Mouse (Mus musculus): ENCODE data around the gene Ripor1. TPM values are rescaled to one million over a fixed set of nuclear protein-coding genes. Genes with fewer than 3 reads are reported as not detected.

The Ripor1 gene
- polyA plus RNA-seq, 1 experiment from 2014 or later, result 36.8 TPM

- Histone ChIP-seq H3K4me1 (replicated peaks; ENCODE audit: control insufficient read depth, insufficient read depth, low read length) (peaks cover 23% of the 10 kb centered on the region), H3K27ac (ENCODE audit: low read length) (peak overlapping the region; percentile 40; the same call in 1 of the 2 replicates), H3K9ac (ENCODE audit: low read length) (no peak overlapping the region), H3K4me3 (ENCODE audit: low read length) (no peak overlapping the region), H3K9me3 (ENCODE audit: control insufficient read depth, low read length) (no peaks in the 10 kb centered on the region), H3K36me3 (ENCODE audit: control insufficient read depth, insufficient read depth, low read length) (peaks cover 30% of the 10 kb centered on the region), H3K4me2 (ENCODE audit: low read depth, low read length) (no peak overlapping the region), H3K27me3 (ENCODE audit: control insufficient read depth, insufficient read depth, low read depth, low read length) (no peaks in the 10 kb centered on the region)
- 61% methylated on average over 4 of the region's 4 CpGs for WGBS
- ATAC-seq (ENCODE audit: low read depth), result no peak; the same call in 1 of the 2 replicates
These were observed 16.8 kb downstream of the Ripor1 start for GRCm38 (mm10) chr8:105621841-105622240.

DNA sequence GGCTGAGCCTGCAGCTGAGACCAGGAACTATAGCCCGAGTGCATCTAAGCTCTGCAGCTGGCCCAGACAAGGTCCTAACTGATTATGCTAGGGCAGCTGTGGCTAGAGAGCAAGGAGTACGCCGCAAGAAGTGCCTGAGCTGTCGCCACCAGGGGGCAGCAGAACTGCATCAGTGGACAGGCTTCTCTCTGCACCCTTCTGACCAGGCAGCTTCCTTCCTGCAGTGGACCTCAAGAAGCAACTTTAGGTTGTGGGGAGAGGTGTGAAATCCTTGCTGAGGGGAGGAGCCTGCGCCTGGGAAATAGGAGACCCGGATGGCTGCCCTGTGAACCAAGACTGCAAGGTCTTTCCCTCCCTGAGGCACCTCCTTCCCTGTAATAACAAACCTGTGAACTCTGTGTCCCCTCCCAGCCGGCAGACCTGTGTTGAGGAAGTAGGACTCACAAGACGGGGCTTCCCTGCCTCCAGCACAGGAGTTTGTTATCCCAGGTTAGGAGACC lies 17.4 kb downstream of the Ripor1 start:
- H3K36me3 ChIP-seq (ENCODE audit: control insufficient read depth, insufficient read depth, low read length), result peaks cover 25% of the 10 kb centered on the region

DNA sequence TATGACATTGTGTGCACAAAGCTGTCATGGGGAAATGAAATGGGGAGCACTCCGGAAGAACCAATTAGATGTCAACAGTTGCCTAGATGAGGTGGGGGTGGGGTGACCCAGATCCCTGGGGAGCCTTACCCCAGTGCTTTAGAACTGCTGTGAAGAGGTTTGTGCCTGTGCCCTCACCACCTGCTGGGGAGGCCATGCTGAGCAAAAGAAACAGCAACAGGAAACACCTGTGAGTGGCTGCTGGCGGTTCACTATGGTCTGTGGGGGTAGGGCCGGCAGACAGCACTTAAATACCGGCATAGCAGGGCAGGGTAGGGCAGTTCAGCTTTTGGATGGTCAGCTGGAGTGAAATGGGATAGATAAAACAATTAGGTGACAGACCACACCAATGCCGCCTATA lies 18.1 kb downstream of the Ripor1 start:
- Histone ChIP-seq H3K9me3 (ENCODE audit: control insufficient read depth, low read length) (no peaks in the 10 kb centered on the region), H3K27me3 (ENCODE audit: control insufficient read depth, insufficient read depth, low read depth, low read length) (no peaks in the 10 kb centered on the region), H3K36me3 (ENCODE audit: control insufficient read depth, insufficient read depth, low read length) (peaks cover 19% of the 10 kb centered on the region), H3K4me1 (replicated peaks; ENCODE audit: control insufficient read depth, insufficient read depth, low read length) (peaks cover 23% of the 10 kb centered on the region), H3K27ac (ENCODE audit: low read length) (peak overlapping the region; percentile 34), H3K4me2 (ENCODE audit: low read depth, low read length) (no peak overlapping the region), H3K9ac (ENCODE audit: low read length) (no peak overlapping the region), H3K4me3 (ENCODE audit: low read length) (no peak overlapping the region)
- 32% methylated on average over 5 of the region's 5 CpGs for WGBS
- peak; percentile 32 for ATAC-seq (ENCODE audit: low read depth)

More for the DNA sequence above, 17.4 kb downstream of the Ripor1 start:
- no peak overlapping the region for H3K4me3 ChIP-seq (ENCODE audit: low read length)
- no peaks in the 10 kb centered on the region for H3K9me3 ChIP-seq (ENCODE audit: control insufficient read depth, low read length)
- no peak overlapping the region for H3K9ac ChIP-seq (ENCODE audit: low read length)
- 6% methylated on average over 8 of the region's 8 CpGs for WGBS
- H3K27me3 ChIP-seq (ENCODE audit: control insufficient read depth, insufficient read depth, low read depth, low read length), result no peaks in the 10 kb centered on the region
- peaks cover 23% of the 10 kb centered on the region for H3K4me1 ChIP-seq (replicated peaks; ENCODE audit: control insufficient read depth, insufficient read depth, low read length)
- peak overlapping the region; percentile 40 for H3K27ac ChIP-seq (ENCODE audit: low read length)
- peak; percentile 91 for ATAC-seq (ENCODE audit: low read depth)
- no peak overlapping the region for H3K4me2 ChIP-seq (ENCODE audit: low read depth, low read length)

DNA sequence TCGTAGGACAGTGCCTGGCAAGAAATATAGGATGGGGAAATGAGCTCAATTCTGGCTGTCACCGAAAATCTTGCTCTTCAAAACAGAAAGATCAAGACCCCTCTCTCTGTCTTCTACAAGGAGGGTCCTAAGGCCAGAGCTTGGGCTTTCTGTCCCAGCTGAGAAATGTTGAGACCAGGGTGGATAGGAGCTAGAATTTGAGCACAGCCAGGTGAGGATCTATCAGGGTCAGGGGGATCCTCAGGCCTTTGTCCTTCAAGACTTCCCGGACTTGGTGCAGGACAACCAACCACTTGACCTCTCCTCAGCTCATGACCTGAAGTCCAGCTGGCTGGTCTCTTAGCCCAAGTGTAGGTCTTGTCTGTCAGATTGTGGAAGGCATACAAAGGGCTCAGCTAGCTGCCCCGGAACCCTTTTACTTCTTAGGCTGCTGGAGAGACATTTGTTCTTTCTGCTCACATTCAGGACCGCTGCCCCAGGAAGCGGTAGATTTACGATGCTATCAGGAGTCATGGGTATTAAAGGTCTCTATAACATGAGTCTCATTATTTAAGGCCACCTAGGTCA lies 18.7 kb downstream of the Ripor1 start:
- ATAC-seq (ENCODE audit: low read depth), result no peak
- peaks cover 13% of the 10 kb centered on the region for H3K36me3 ChIP-seq (ENCODE audit: control insufficient read depth, insufficient read depth, low read length)
- H3K27ac ChIP-seq (ENCODE audit: low read length), result no peak overlapping the region
- H3K9ac ChIP-seq (ENCODE audit: low read length), result no peak overlapping the region
- no peak overlapping the region for H3K4me2 ChIP-seq (ENCODE audit: low read depth, low read length)
- WGBS, result 51% methylated on average over 7 of the region's 7 CpGs
- peaks cover 23% of the 10 kb centered on the region for H3K4me1 ChIP-seq (replicated peaks; ENCODE audit: control insufficient read depth, insufficient read depth, low read length)
- H3K4me3 ChIP-seq (ENCODE audit: low read length), result no peak overlapping the region
- no peaks in the 10 kb centered on the region for H3K27me3 ChIP-seq (ENCODE audit: control insufficient read depth, insufficient read depth, low read depth, low read length)
- H3K9me3 ChIP-seq (ENCODE audit: control insufficient read depth, low read length), result no peaks in the 10 kb centered on the region

DNA sequence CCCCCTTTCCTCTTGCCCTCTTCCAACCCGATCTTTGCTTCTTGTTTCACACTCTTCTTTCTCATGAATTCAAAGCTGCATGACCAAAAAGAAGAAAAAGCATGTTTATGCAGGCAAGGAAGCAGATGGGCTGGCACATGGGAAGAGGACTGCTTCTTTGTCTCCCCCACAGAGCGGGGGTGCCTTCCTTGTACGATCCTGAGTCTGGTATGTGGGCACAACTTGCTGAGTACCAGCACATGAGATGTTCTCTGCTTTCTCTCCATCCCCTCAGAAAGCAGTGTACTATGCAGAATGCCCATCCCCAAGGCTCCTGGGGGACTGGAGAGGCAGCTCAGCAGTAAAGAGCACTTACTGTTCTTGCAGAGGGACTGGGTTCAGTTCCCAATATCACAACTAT lies 19.3 kb downstream of the Ripor1 start:
- no peaks in the 10 kb centered on the region for H3K27me3 ChIP-seq (ENCODE audit: control insufficient read depth, insufficient read depth, low read depth, low read length)
- ATAC-seq (ENCODE audit: low read depth), result no peak
- peaks cover 23% of the 10 kb centered on the region for H3K4me1 ChIP-seq (replicated peaks; ENCODE audit: control insufficient read depth, insufficient read depth, low read length)
- no peak overlapping the region for H3K4me2 ChIP-seq (ENCODE audit: low read depth, low read length)
- 47% methylated on average over 3 of the region's 3 CpGs for WGBS
- H3K27ac ChIP-seq (ENCODE audit: low read length), result peak overlapping the region; percentile 45; the same call in 1 of the 2 replicates
- no peaks in the 10 kb centered on the region for H3K9me3 ChIP-seq (ENCODE audit: control insufficient read depth, low read length)
- no peak overlapping the region for H3K4me3 ChIP-seq (ENCODE audit: low read length)
- H3K9ac ChIP-seq (ENCODE audit: low read length), result no peak overlapping the region
- H3K36me3 ChIP-seq (ENCODE audit: control insufficient read depth, insufficient read depth, low read length), result peaks cover 10% of the 10 kb centered on the region

DNA sequence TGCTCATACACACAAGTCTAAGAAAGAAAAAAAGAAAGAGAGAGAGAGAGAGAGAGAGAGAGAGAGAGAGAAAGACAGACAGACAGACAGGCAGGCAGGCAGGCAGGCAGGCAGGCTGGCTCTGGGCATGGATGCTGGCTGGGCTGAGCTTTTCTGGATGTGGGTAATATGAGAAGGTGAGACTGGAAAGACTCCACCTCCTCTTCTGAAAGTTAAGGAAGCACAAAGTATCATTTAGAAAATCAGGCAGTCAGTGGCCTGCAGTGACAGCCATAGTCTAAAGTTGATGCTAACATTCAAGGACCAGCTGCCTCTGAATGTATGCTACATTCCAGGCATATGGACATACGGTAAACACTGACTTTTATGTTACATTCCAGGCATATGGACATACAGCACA lies 19.8 kb downstream of the Ripor1 start:
- Histone ChIP-seq H3K4me1 (replicated peaks; ENCODE audit: control insufficient read depth, insufficient read depth, low read length) (peaks cover 23% of the 10 kb centered on the region), H3K4me2 (ENCODE audit: low read depth, low read length) (no peak overlapping the region), H3K9me3 (ENCODE audit: control insufficient read depth, low read length) (no peaks in the 10 kb centered on the region), H3K36me3 (ENCODE audit: control insufficient read depth, insufficient read depth, low read length) (peaks cover 7% of the 10 kb centered on the region), H3K27me3 (ENCODE audit: control insufficient read depth, insufficient read depth, low read depth, low read length) (no peaks in the 10 kb centered on the region), H3K9ac (ENCODE audit: low read length) (no peak overlapping the region), H3K27ac (ENCODE audit: low read length) (peak overlapping the region; percentile 45; the same call in 1 of the 2 replicates), H3K4me3 (ENCODE audit: low read length) (no peak overlapping the region)
- 38% methylated on average over 1 of the region's 1 CpGs for WGBS
- no peak for ATAC-seq (ENCODE audit: low read depth)

- ATAC-seq (ENCODE audit: low read depth), result no peak
- Histone ChIP-seq H3K4me1 (replicated peaks; ENCODE audit: control insufficient read depth, insufficient read depth, low read length) (peaks cover 23% of the 10 kb centered on the region), H3K4me3 (ENCODE audit: low read length) (no peak overlapping the region), H3K36me3 (ENCODE audit: control insufficient read depth, insufficient read depth, low read length) (peaks cover 5% of the 10 kb centered on the region), H3K27ac (ENCODE audit: low read length) (no peak overlapping the region), H3K4me2 (ENCODE audit: low read depth, low read length) (no peak overlapping the region), H3K9ac (ENCODE audit: low read length) (no peak overlapping the region), H3K27me3 (ENCODE audit: control insufficient read depth, insufficient read depth, low read depth, low read length) (no peaks in the 10 kb centered on the region), H3K9me3 (ENCODE audit: control insufficient read depth, low read length) (no peaks in the 10 kb centered on the region)
- WGBS, result 75% methylated on average over 1 of the region's 1 CpGs
These were observed 21.0 kb downstream of the Ripor1 start for GRCm38 (mm10) chr8:105626086-105626485.

- Histone ChIP-seq H3K9ac (ENCODE audit: low read length) (no peak overlapping the region), H3K36me3 (ENCODE audit: control insufficient read depth, insufficient read depth, low read length) (no peaks in the 10 kb centered on the region), H3K9me3 (ENCODE audit: control insufficient read depth, low read length) (no peaks in the 10 kb centered on the region), H3K27me3 (ENCODE audit: control insufficient read depth, insufficient read depth, low read depth, low read length) (no peaks in the 10 kb centered on the region), H3K4me1 (replicated peaks; ENCODE audit: control insufficient read depth, insufficient read depth, low read length) (peaks cover 9% of the 10 kb centered on the region; the same call in 1 of the 2 replicates), H3K27ac (ENCODE audit: low read length) (no peak overlapping the region), H3K4me2 (ENCODE audit: low read depth, low read length) (no peak overlapping the region), H3K4me3 (ENCODE audit: low read length) (no peak overlapping the region)
- no peak for ATAC-seq (ENCODE audit: low read depth)
- WGBS, result 84% methylated on average over 4 of the region's 4 CpGs
These were observed 24.3 kb downstream of the Ripor1 start for GRCm38 (mm10) chr8:105629337-105629736.

- H3K27ac ChIP-seq (ENCODE audit: low read length), result no peak overlapping the region
- peak overlapping the region; percentile 90 for H3K4me3 ChIP-seq (ENCODE audit: low read length)
- no peak for ATAC-seq (ENCODE audit: low read depth)
- no peaks in the 10 kb centered on the region for H3K9me3 ChIP-seq (ENCODE audit: control insufficient read depth, low read length)
- 86% methylated on average over 2 of the region's 2 CpGs for WGBS
- H3K9ac ChIP-seq (ENCODE audit: low read length), result peak overlapping the region; percentile 99
- H3K4me1 ChIP-seq (replicated peaks; ENCODE audit: control insufficient read depth, insufficient read depth, low read length), result peaks cover 22% of the 10 kb centered on the region
- H3K27me3 ChIP-seq (ENCODE audit: control insufficient read depth, insufficient read depth, low read depth, low read length), result no peaks in the 10 kb centered on the region
- H3K4me2 ChIP-seq (ENCODE audit: low read depth, low read length), result peak overlapping the region; percentile 67
- H3K36me3 ChIP-seq (ENCODE audit: control insufficient read depth, insufficient read depth, low read length), result no peaks in the 10 kb centered on the region
These were observed 29.9 kb downstream of the Ripor1 start for GRCm38 (mm10) chr8:105634771-105635458.
